Mouse (Mus musculus) gastrocnemius, postnatal 14 days (tissue): Measurements from ENCODE around the gene Gdpd5. TPM values are rescaled to one million over a fixed set of nuclear protein-coding genes. Genes with fewer than 3 reads are reported as not detected.

Experiments used
- DNase-seq: peaks from one replicate; pipeline ENCODE4 v3.0.0; 2021; ENCODE audit warnings: mixed read lengths
- intact Hi-C: fragments of 180-260 bp; cut with DNase I; formaldehyde crosslinking; loops from one replicate; pipeline ENCODE4 v1.15.1; 2025; ENCODE audit warnings: low total_unique reads
- long read RNA-seq, 2 experiments: library from polyadenylated mRNA; stranded (forward); transcript quantifications; one replicate each; pipeline ENCODE4 v2.0.0; 2021
- total RNA-seq, 2 experiments: library from RNA; stranded (reverse); gene quantifications; 2 replicates each; pipeline ENCODE4 v1.2.3; 2021

Gdpd5 gene
- total RNA-seq: 1 to 10 TPM; 7.4 to 8.5 TPM
- long read RNA-seq, experiment 1, full-length matches to known transcripts: 6 of 13 reads
- long read RNA-seq, experiment 1, partial matches to known transcripts: 2 of 13 reads
- long read RNA-seq, experiment 1, other reads (novel, unspliced or antisense): 5 of 13 reads
- long read RNA-seq, experiment 2, full-length matches to known transcripts: 9 of 19 reads
- long read RNA-seq, experiment 2, partial matches to known transcripts: 3 of 19 reads
- long read RNA-seq, experiment 2, other reads (novel, unspliced or antisense): 7 of 19 reads

DNA sequence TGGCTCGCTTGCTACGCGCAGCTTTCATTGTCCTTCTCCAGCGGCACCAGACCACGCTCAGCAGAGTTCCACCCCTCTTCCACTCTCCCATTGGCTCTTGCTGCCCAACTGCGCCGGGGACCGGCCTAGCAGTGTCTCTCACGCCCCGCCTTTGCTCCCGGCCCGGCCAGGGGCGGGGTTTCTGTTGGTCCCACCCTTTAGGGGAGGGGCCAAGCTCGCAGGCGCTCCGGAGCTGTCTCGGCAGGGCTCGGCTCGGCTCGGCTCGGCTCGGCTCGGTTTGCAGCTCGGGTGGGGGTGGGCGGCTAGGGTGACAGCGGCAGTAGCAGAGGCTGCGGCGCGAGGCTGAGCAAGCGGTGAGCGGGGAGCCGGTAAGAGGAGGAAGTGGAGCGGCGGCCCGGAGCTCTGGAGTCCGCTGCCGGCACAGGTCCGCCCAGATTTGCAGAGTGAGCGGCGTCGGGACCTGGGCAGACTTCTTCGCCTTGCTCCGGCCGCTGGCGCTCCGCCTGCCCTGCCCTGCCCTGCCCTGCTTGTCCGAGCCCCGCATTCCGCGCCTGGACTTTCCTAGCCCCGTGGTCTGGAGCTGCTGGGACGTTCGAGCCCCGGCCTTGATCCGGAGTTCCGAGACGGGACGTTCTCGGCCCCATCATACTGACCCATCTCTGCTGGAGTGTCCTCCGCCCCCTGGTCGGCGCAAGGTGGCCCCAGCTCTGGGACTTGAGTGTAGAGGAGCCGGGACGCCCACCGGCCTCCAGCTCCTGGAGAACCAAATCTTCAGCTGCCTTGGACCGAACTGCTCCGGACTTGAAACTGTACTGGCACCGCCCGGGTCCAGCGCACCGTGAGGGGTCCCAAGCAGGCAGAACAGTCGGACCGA lies at the start of gene Gdpd5:
Gene Gdpd5, plus strand, starts transcription at position 201 of the 874 bp plus-strand sequence.
- DNase-seq: peak; percentile 99
- intact Hi-C loops: no loop called here

DNA sequence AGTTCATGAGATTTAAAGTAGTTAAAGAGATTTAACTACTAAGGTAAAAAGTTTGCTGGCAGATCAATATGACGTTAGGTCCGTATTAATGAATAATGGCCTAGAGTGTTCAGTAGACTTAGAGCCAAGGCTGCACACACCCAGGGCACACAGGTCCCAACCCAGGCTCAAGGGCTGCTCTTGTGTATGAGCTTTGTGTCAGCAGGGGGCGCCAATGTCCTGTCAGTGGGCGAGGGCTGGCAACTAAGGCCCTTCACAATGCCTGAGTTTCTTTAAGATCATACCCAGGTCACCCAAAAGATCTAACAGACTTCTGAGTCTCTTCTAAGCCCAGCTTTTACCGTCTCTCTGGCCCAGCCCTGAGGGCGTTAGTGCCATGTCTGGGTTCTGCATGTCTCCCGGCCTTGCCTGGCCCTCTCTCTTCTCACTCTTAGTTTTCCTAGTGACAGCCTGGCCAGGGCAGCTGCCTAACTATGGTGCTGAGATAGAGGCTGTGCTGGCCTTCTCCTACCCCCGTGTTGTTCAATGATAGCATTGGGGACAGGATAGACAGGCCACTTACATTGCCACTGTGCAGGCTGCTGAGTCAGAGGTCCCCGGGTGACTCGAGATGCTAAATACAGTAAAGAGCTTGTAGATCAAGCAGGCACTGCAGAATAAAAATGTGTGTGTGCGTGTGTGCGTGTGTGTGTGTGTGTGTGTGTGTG lies 48.3 kb upstream of the Gdpd5 start:
- peak; percentile 87 for DNase-seq
- intact Hi-C loops: no loop called here

DNA sequence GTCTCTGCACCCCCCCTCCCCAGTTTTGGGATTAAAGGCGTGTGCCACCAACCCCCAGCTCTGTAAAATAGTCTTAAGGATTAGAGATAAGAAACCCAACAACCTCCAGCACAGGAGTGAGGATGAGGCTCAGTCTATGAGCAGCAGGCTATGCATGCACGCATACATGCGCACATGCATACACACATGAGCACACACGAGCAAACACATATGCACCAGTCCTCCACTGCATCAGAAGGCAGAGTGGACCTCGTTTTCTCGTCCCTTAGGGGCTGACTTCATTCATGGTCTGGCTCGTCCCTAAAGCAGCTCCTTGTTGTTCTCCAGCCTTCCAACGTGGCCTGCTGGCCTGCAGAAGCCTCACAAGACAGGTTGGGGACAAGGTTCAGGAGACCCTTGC lies 40.5 kb upstream of the Gdpd5 start:
- intact Hi-C loops: no loop called here
- DNase-seq: no peak

GRCm38 (mm10) chr7:99343577-99343976 lies 37.6 kb upstream of the Gdpd5 start:
- DNase-seq: no peak
- intact Hi-C loops: no loop called here

DNA sequence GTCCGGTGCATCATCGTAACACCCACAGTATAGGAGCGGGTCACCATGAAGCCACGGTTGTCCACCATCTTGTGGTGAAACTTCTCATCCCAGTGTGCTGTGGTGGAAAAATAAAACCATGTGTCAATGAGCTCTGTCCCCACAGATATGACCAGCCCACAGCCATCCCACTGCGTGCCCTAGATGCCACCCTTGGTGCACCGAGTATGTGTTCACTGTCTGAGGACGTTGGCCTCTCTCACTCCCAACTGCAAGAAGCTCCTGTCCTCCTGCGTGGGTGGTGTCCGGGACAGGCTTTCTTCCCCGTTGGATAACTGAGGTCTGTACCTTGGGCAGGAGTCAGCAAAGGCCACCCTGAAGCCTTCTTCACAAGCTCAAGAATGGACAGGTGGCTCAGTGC lies 33.9 kb upstream of the Gdpd5 start:
- no peak for DNase-seq
- intact Hi-C loops: no loop called here

DNA sequence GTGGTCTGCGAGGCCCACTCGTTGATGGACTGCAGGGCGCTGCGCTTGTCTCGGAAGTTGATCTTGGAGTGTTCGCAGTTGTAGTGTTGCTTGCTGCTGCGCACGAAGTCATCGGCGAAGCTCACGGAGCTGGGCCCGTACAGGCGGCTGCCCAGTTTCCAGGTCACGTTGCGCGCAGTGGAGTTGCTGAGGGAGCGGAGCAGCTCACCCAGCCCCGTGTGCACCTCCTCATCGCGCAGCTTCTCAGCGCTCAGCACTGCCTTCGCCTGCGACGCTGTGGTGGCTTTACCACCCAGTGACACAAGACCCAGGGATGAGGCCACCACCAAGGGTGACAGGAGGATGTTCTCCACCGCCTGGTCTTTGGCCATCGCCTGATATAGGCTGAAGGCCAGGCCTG lies 32.3 kb upstream of the Gdpd5 start:
- intact Hi-C loops: no loop called here
- DNase-seq: no peak

DNA sequence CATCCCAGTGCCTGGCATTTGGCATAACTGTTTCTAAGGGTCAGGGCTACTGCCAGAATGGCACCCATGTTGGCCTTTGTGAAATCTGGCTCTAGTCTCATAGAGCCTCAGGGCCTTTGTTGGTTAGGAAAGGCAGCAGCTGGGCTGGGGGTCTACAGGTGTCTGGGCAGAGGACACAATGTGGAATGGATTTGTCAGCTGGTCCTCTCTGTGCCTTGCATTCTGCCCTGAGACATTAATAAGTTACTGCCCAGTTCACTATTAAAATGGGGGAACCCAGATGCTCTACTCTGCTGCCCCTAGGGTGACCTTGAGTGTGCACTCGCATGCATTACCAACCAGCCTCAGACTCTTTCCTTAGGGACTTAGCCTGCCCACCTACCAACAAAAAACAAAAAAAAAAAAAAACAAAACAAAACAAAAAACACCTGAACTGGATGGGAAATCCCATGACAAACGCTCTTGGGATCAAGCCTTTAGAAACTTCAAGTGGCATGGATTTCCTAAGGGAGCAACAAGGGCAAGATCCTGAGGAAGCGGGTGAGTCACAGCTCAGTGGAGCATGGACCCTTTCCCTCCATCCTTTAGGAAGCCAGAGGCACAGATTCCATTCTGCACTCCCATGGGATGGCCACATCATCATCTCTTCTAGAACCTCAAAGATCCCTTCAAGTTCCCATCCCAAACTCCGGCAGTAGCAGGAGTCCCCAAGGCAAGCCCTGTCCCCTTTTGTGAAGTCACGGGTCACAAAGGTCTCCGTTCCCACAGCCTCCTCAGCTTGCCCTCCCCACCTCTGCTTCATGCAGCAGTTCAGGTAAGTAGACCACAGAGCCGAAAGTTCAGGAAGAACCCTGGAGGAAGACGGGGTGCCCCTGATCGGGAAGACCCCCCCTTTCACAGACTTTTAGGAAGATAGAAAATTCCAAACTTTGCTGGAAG lies 31.2 kb upstream of the Gdpd5 start:
- intact Hi-C loops: no loop called here

GRCm38 (mm10) chr7:99351104-99351801 lies 30.0 kb upstream of the Gdpd5 start:
- intact Hi-C loops: no loop called here
- DNase-seq: peak; percentile 62

More for the DNA sequence above, 31.2 kb upstream of the Gdpd5 start:
- no peak for DNase-seq

GRCm38 (mm10) chr7:99351802-99352517 lies 29.3 kb upstream of the Gdpd5 start:
- no peak for DNase-seq

GRCm38 (mm10) chr7:99352526-99353400 lies 28.5 kb upstream of the Gdpd5 start, which contains the start of gene Serpinh1:
TSS of gene Serpinh1 (minus strand) at chr7:99353239.
- peak; percentile 92 for DNase-seq
- intact Hi-C loops: no loop called here

More at GRCm38 (mm10) chr7:99351802-99352517, 29.3 kb upstream of the Gdpd5 start:
- intact Hi-C loops: no loop called here

DNA sequence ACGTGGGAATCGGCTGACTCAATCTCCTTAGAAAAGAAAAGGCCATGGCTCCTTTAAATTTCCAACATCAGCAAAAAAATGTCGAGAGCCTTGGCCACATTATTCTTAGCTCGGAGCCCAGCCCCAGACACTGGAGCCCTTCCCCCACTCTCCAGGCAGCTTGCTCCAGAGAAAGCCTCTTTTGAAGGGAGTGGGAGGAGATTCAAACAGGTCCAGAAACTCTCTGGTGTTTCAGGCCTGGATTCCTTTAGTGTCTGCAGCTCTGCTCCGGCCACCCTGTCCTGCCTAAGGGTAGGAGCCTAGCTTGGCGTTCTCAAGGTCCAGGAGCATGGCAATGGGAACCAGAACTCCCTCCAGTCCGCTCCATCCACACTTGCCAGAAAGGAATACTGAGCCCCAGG lies 25.5 kb upstream of the Gdpd5 start:
- peak; percentile 83 for DNase-seq
- intact Hi-C loops: no loop called here

GRCm38 (mm10) chr7:99356244-99356930 lies 24.8 kb upstream of the Gdpd5 start:
- intact Hi-C loops: no loop called here

DNA sequence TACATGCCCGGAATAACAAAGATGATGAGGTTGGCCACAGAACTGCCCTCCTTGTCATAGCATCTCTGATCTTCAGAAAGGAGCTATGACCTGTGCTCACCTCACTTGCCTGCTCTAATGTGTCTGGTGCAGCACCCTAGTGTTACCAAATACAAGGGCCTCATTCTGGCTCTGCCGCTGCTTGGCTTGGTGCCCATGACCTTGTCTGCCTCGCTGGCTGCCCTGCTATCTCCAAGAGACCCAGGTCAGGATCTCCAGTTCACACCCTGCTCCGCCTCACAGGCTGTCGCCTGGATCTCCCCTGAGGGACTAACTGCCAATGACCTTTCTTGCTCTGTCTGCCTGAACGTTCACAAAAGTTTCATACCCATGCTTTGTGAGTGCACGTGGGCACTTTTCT lies 24.0 kb upstream of the Gdpd5 start:
- intact Hi-C loops: no loop called here
- peak; percentile 40 for DNase-seq

More at GRCm38 (mm10) chr7:99356244-99356930, 24.8 kb upstream of the Gdpd5 start:
- DNase-seq: peak; percentile 69

- intact Hi-C loops: no loop called here
- no peak for DNase-seq
These were observed 22.8 kb upstream of the Gdpd5 start for GRCm38 (mm10) chr7:99358371-99358770.

- intact Hi-C loops: no loop called here
These were observed 21.0 kb upstream of the Gdpd5 start for GRCm38 (mm10) chr7:99360021-99360802.

More at GRCm38 (mm10) chr7:99360021-99360802, 21.0 kb upstream of the Gdpd5 start:
- DNase-seq: peak; percentile 93
